Mouse (Mus musculus) olfactory bulb, adult 2 months (tissue): ENCODE measurements around the gene Chrng. TPM values are rescaled to one million over a fixed set of nuclear protein-coding genes. Genes with fewer than 3 reads are reported as not detected.

ENCODE experiments used
- H3K27ac ChIP-seq: fragments of 200-500 bp; 2 replicates; pipeline ENCODE4 v1.5.1; 2012; ENCODE audit warnings: low read depth, low read length; ENCODE audit not compliant: insufficient read depth
- H3K4me1 ChIP-seq: fragments of 200-500 bp; 2 replicates; pipeline ENCODE4 v1.6.1; 2012; ENCODE audit warnings: low read length; ENCODE audit not compliant: control insufficient read depth, insufficient read depth
- H3K4me3 ChIP-seq: fragments of 200-500 bp; 2 replicates; pipeline ENCODE4 v1.5.1; 2012; ENCODE audit warnings: mild to moderate bottlenecking, low read depth, low read length, moderate library complexity; ENCODE audit not compliant: insufficient read depth
- CTCF ChIP-seq: fragments of 200-500 bp; IDR thresholded peaks from 2 replicates; pipeline ENCODE4 v1.5.1; 2012; ENCODE audit warnings: low read depth, mild to moderate bottlenecking, low read length, moderate library complexity; ENCODE audit not compliant: insufficient read depth
- POLR2A ChIP-seq: fragments of 200-500 bp; IDR thresholded peaks from 2 replicates; pipeline ENCODE4 v1.6.1; 2012; ENCODE audit warnings: mild to moderate bottlenecking, low read depth, low read length, moderate library complexity; ENCODE audit not compliant: insufficient read depth
- WGBS: fragments of 180-500 bp; shearing (Covaris S2); methylation state at CpG from one replicate; pipeline ENCODE4 v1.1.7; 2018; 5-methylcytosine and 5-hydroxymethylcytosine counted together
- polyA plus RNA-seq: library from polyadenylated mRNA; stranded (reverse); fragments of >200 nt; gene quantifications from 2 replicates; pipeline ENCODE4 v1.2.4, GENCODE M21; 2012; ENCODE audit warnings: low replicate concordance; ENCODE audit not compliant: missing spikeins, insufficient read depth, insufficient read length

Chrng gene
- polyA plus RNA-seq, 1 experiment, result not detected

DNA sequence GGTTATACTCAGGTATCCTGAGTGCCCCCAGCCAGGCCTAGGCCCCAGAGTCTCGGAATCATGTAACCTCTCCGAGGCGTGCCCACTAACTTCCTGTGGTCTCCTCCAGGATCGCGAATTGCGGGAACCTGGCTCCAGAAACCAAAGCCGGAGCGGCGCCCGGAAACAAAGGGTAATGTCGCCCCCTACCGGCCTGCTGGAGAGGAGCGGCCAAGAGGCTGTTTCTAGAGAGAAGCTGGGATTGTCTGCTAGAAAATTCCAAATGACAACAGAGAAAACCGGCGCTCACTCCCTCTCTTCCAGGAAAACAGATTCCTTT is 17.5 kb upstream of the Chrng start:
- under 1% methylated on average over 15 of the region's 15 CpGs for WGBS

DNA sequence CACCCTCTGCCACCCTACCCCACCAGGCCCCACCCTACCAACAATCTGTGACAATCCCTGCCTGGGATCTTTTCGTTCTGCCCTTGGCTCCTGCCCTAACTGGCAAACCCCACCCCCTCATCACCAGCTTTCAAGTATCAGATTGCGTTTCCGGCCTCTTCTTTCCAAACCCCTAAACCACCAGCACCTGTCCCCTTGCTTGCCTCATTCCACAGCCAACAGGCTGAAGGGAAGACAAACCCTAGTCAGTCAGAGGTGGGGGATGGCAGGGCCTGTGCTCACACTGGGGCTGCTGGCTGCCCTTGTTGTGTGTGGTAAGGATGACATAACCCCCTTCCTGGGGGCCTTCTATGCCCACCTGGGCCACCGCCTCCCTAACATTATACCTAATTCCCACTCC is 14.0 kb upstream of the Chrng start, which contains the start of gene Chrnd:
Gene Chrnd, plus strand, starts transcription at position 179 of the 400 bp plus-strand sequence.
- no peak within 1 kb of the TSS for H3K27ac ChIP-seq
- no peak within 1 kb of the TSS for H3K4me3 ChIP-seq
- TF ChIP-seq CTCF (no peak), POLR2A (no peak)
- 62% methylated on average over 4 of the region's 4 CpGs for WGBS
- peaks cover 8% of the 10 kb centered on the region for H3K4me1 ChIP-seq

More for the DNA sequence above, 17.5 kb upstream of the Chrng start:
- TF ChIP-seq CTCF (peak; percentile 95), POLR2A (no peak)
- Histone ChIP-seq H3K4me3 (peak overlapping the region; percentile 56), H3K4me1 (peaks cover 19% of the 10 kb centered on the region), H3K27ac (no peak overlapping the region)

- Histone ChIP-seq H3K4me3 (no peak overlapping the region), H3K4me1 (no peaks in the 10 kb centered on the region), H3K27ac (no peak overlapping the region)
- 77% methylated on average over 9 of the region's 9 CpGs for WGBS
- no peak for TF ChIP-seq POLR2A
- TF ChIP-seq CTCF, result no peak
Observed at GRCm38 (mm10) chr1:87197296-87197695, 7.2 kb upstream of the Chrng start.

GRCm38 (mm10) chr1:87198119-87199065 is 6.1 kb upstream of the Chrng start:
- Histone ChIP-seq H3K4me3 (no peak overlapping the region), H3K4me1 (no peaks in the 10 kb centered on the region), H3K27ac (no peak overlapping the region)
- TF ChIP-seq CTCF (no peak), POLR2A (no peak)
- 80% methylated on average over 12 of the region's 12 CpGs for WGBS

DNA sequence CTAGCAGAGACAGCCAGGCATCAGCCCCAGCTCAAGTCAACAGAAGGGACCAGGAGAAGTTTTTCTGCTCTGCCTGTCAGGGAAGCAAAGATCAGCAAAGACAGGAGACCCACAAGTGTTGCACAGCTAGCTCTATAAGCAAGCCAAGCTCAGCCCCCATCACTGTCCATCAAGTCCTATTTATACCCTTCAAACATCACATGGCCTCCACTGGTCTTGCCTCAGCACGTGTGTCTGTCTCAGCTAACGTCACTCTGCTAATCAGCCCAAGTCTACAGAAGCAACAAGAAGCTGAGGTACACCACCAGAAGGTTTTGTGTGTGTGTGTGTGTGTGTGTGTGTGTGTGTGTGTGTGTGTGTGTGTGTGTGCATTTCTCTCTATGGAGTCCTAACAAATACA is 3.6 kb upstream of the Chrng start:
- Histone ChIP-seq H3K27ac (no peak overlapping the region), H3K4me3 (no peak overlapping the region), H3K4me1 (no peaks in the 10 kb centered on the region)
- TF ChIP-seq CTCF (no peak), POLR2A (no peak)
- WGBS, result 55% methylated on average over 2 of the region's 2 CpGs

DNA sequence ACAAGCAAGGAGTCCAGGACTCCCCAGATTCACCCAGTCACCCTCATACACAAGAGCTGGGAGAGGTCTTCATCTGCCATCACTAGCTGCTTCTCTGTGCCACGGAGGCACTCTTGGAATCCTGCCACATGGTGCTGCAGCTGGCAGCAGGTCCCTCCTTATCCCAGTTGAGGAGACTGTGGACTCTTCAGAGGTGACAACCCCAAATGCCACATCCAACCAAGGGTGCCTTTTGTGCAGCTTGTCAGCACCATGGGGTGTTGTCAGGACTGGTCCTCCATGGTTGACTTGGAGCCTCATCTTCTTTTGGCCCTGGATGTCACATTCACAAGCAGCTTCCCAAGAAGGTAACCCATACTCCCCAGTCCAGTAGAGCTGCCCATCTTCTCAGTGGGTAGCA is 2.6 kb upstream of the Chrng start:
- H3K4me3 ChIP-seq, result no peak overlapping the region
- no peak overlapping the region for H3K27ac ChIP-seq
- 24% methylated on average over 1 of the region's 1 CpGs for WGBS
- H3K4me1 ChIP-seq, result no peaks in the 10 kb centered on the region; the same call in 1 of the 2 replicates
- no peak for TF ChIP-seq POLR2A
- TF ChIP-seq CTCF, result no peak

- Histone ChIP-seq H3K27ac (no peak overlapping the region), H3K4me3 (no peak overlapping the region), H3K4me1 (no peaks in the 10 kb centered on the region; the same call in 1 of the 2 replicates)
- WGBS, result 81% methylated on average over 5 of the region's 5 CpGs
- TF ChIP-seq POLR2A (no peak), CTCF (no peak)
Observed at GRCm38 (mm10) chr1:87203779-87204178, 678 bp upstream of the Chrng start.

DNA sequence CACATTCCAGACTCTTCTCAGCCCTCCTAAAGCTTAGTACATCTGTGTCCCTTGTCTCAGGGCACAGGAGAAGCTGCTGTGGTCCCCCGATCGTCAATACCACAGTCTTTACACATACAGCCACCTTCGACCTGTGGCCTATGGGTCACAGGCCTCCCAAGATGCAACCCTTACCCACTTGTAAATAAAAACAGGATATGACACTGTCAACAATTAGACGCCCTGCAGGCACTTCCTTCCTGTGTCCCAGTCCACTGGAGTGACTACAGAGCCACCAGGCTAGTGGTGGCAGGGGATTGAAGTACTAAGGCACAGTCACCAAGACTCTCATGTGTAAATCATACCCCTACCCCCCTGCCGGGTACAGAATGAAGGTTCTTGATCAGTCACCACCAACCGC is 581 bp downstream of the Chrng start:
- TF ChIP-seq CTCF (no peak), POLR2A (no peak)
- Histone ChIP-seq H3K4me3 (no peak overlapping the region), H3K4me1 (no peaks in the 10 kb centered on the region; the same call in 1 of the 2 replicates), H3K27ac (no peak overlapping the region)
- 77% methylated on average over 6 of the region's 6 CpGs for WGBS

GRCm38 (mm10) chr1:87205502-87205901 is 1.0 kb downstream of the Chrng start:
- TF ChIP-seq CTCF (no peak), POLR2A (no peak)

More at GRCm38 (mm10) chr1:87205502-87205901, 1.0 kb downstream of the Chrng start:
- no peak overlapping the region for H3K4me3 ChIP-seq
- WGBS, result 40% methylated on average over 3 of the region's 3 CpGs
- H3K4me1 ChIP-seq, result no peaks in the 10 kb centered on the region; the same call in 1 of the 2 replicates
- H3K27ac ChIP-seq, result no peak overlapping the region
